Mouse (Mus musculus) activated CD4-positive, CD25-positive, alpha-beta regulatory T cell, adult 9 weeks (primary cell): ENCODE measurements around the gene Aldoart1. TPM values are rescaled to one million over a fixed set of nuclear protein-coding genes. Genes with fewer than 3 reads are reported as not detected.

Experiments
- polyA plus RNA-seq: library from polyadenylated mRNA; unstranded; fragments of 100-300 nt; shearing (Covaris generic); gene quantifications from one replicate; pipeline ENCODE4 v1.2.1, GENCODE M21; 2017

Gene Aldoart1
- polyA plus RNA-seq, result 0.66 TPM

GRCm38 (mm10) chr4:72852534-72852933, at the start of gene Aldoart1:
Aldoart1 (minus strand) TSS chr4:72852634.

